Mouse (Mus musculus) liver, adult 2 months (tissue): ENCODE data around the gene Fgf11. TPM values are rescaled to one million over a fixed set of nuclear protein-coding genes. Genes with fewer than 3 reads are reported as not detected.

Source experiments
- DNase-seq: peaks from one replicate; pipeline ENCODE4 v3.0.0-alpha.2; 2011; ENCODE audit warnings: low read depth, low spot score; ENCODE audit errors: extremely low read depth
- H3K27ac ChIP-seq: fragments of 200-500 bp; replicated peaks from 2 replicates; pipeline ENCODE4 v1.5.1; 2012; ENCODE audit warnings: low read depth, mild to moderate bottlenecking, control low read depth, inconsistent platforms, low read length; ENCODE audit not compliant: insufficient read depth
- H3K27me3 ChIP-seq: fragments of 200-500 bp; 2 replicates; pipeline ENCODE4 v1.6.1; 2012; ENCODE audit warnings: mild to moderate bottlenecking, moderate library complexity, low read length, inconsistent platforms; ENCODE audit not compliant: control insufficient read depth, insufficient read depth
- H3K36me3 ChIP-seq: fragments of 200-500 bp; 2 replicates; pipeline ENCODE4 v1.6.1; 2012; ENCODE audit warnings: low read length, inconsistent platforms; ENCODE audit not compliant: control insufficient read depth, insufficient read depth
- H3K4me1 ChIP-seq: fragments of 200-500 bp; 2 replicates; pipeline ENCODE4 v1.6.1; 2011; ENCODE audit warnings: low read length; ENCODE audit not compliant: control insufficient read depth, insufficient read depth
- H3K4me3 ChIP-seq: fragments of 200-500 bp; 2 replicates; pipeline ENCODE4 v1.5.1; 2011; ENCODE audit warnings: low read depth, mild to moderate bottlenecking, control low read depth, low read length, moderate library complexity; ENCODE audit not compliant: insufficient read depth
- H3K79me2 ChIP-seq: fragments of 200-500 bp; 2 replicates; pipeline ENCODE4 v1.6.1; 2012; ENCODE audit warnings: inconsistent platforms, mild to moderate bottlenecking, low read length, moderate library complexity; ENCODE audit not compliant: control insufficient read depth, insufficient read depth
- H3K9ac ChIP-seq: fragments of 200-500 bp; 2 replicates; pipeline ENCODE4 v1.6.1; 2012; ENCODE audit warnings: low read depth, mild to moderate bottlenecking, control low read depth, inconsistent platforms, low read length
- CTCF ChIP-seq: fragments of 200-500 bp; IDR thresholded peaks from 2 replicates; pipeline ENCODE4 v1.5.1; 2011; ENCODE audit warnings: low read depth, low read length, control low read depth
- POLR2A ChIP-seq: fragments of 200-500 bp; IDR thresholded peaks from 2 replicates; pipeline ENCODE4 v1.6.1; 2011; ENCODE audit warnings: low read length, control low read depth; ENCODE audit not compliant: insufficient read depth; ENCODE audit errors: extremely low read depth
- WGBS: fragments of 180-500 bp; shearing (Covaris S2); methylation state at CpG from one replicate; pipeline ENCODE4 v1.1.7; 2018; 5-methylcytosine and 5-hydroxymethylcytosine counted together
- polyA plus RNA-seq: library from polyadenylated mRNA; depleted of rRNA; stranded (reverse); fragments of >200 nt; gene quantifications from 2 replicates; pipeline ENCODE4 v1.2.3, GENCODE M21; 2012
- total RNA-seq: library from RNA; depleted of rRNA; stranded (reverse); fragments of >200 nt; gene quantifications from 2 replicates; pipeline ENCODE4 v1.2.3, GENCODE M21; 2014

The Fgf11 gene
- total and polyA plus RNA-seq, 2 experiments: 0.18 to 0.33 TPM

DNA sequence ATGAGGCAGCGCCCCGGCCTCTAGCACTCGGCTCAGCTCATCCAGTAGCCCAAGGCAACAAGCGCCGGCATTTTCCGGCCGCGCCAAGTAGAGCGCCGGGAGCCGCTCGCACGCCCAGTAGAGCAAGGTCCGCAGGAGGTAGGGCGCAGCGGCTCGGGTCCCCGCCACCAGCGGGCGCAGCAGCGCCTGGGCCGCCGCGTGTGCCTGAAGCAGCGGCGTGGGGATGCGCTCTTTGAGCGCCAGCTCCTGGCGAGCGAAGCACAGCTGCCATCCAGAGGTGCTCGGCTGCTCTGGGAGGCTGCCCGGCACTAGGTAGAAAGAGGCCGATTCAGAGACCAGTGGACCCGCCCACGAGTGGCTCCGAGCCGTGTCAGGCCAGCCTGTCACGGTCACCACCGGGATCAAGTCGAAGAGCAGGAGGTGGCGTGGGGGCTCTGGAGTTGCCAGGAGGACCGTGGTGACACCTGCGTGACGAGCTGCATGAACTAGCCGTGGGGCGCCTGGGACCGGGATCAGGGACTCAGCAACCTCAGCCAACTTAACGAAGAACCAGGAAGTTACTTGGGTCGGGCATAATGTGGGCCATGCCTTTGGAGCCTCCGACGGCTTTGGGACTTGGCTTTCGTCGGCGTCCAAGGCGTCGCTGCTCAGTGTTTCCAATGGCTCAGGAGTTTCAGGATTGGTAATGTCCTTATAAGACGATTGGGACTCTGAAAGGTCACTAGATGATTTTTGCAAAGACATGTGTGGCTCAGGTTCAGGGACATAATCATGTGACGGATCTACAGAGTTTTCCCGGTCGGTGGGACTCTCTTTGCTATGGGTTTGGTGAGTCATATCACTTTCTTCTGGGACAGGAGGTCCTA, 2.4 kb upstream of the Fgf11 start:
- DNase-seq: peak; percentile 80

DNA sequence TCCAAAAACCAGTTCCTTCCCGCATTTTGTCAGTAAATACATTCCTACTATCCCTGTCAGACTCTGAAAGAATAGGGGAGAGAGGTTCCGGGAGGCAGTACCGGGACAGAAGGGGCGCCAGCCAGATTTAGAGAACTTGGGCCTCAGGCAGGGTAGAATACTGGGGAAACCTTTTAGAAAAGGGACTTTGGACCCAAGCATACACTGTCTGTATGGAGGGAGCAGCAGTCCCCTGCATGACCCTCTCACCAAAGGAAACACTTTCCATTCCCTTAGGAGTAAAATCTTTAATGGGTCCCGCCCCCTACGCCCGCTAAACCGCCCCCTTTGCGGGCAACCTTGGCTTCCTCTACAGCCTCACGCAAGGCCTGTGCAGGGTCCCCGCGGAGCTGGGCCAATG, 1.7 kb upstream of the Fgf11 start:
- TF ChIP-seq POLR2A (no peak), CTCF (no peak)
- peak; percentile 61 for DNase-seq
- no peaks in the 10 kb centered on the region for H3K36me3 ChIP-seq
- H3K4me1 ChIP-seq: peaks cover 4% of the 10 kb centered on the region
- peaks cover 9% of the 10 kb centered on the region for H3K27me3 ChIP-seq
- peak overlapping the region; percentile 59 for H3K4me3 ChIP-seq
- peak overlapping the region; percentile 81 for H3K27ac ChIP-seq
- no peaks in the 10 kb centered on the region for H3K79me2 ChIP-seq
- WGBS: 2% methylated on average over 12 of the region's 12 CpGs
- peak overlapping the region; percentile 61 for H3K9ac ChIP-seq

More for the DNA sequence above, 2.4 kb upstream of the Fgf11 start:
- WGBS: 3% methylated on average over 60 of the region's 60 CpGs
- H3K9ac ChIP-seq: peak overlapping the region; percentile 67
- TF ChIP-seq POLR2A (no peak), CTCF (peak; percentile 77)
- H3K36me3 ChIP-seq: no peaks in the 10 kb centered on the region
- peaks cover 4% of the 10 kb centered on the region for H3K4me1 ChIP-seq
- peak overlapping the region; percentile 81 for H3K27ac ChIP-seq
- H3K79me2 ChIP-seq: no peaks in the 10 kb centered on the region
- peaks cover 9% of the 10 kb centered on the region for H3K27me3 ChIP-seq
- H3K4me3 ChIP-seq: peak overlapping the region; percentile 59

DNA sequence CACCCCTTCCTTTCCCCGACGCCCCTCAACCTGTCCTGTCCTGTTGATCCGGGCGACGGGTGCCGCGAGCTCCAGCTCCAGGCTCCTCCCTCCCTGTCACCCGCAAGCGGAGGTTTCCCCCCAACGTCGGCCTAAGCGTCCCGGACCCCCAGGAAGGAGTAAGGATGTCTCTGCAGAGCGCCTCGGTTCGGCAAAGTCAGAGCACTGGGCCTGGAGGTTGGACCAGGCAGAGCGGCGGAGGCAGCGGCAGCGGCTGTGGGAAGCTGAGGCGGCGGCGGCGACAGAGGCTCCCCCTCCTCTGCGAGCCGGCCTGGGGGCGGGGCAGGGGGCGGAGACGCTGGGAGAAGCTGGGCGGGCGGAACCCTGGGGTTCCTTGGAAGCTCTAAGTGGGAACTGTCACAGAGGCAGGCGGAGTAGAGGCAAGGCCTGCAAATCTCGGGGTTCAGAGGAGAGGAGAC, 1.0 kb upstream of the Fgf11 start:
- WGBS: under 1% methylated on average over 33 of the region's 33 CpGs
- Histone ChIP-seq H3K27me3 (peaks cover 9% of the 10 kb centered on the region), H3K4me3 (peak overlapping the region; percentile 59), H3K79me2 (no peaks in the 10 kb centered on the region), H3K36me3 (no peaks in the 10 kb centered on the region), H3K4me1 (peaks cover 4% of the 10 kb centered on the region), H3K9ac (peak overlapping the region; percentile 61), H3K27ac (0 out of 2 replicates have a peak overlapping the region, but pooled peaks have one; percentile 81)
- DNase-seq: peak; percentile 62
- TF ChIP-seq POLR2A: 0 out of 2 replicates have a peak, but pooled peaks have one; percentile 33
- no peak for TF ChIP-seq CTCF

DNA sequence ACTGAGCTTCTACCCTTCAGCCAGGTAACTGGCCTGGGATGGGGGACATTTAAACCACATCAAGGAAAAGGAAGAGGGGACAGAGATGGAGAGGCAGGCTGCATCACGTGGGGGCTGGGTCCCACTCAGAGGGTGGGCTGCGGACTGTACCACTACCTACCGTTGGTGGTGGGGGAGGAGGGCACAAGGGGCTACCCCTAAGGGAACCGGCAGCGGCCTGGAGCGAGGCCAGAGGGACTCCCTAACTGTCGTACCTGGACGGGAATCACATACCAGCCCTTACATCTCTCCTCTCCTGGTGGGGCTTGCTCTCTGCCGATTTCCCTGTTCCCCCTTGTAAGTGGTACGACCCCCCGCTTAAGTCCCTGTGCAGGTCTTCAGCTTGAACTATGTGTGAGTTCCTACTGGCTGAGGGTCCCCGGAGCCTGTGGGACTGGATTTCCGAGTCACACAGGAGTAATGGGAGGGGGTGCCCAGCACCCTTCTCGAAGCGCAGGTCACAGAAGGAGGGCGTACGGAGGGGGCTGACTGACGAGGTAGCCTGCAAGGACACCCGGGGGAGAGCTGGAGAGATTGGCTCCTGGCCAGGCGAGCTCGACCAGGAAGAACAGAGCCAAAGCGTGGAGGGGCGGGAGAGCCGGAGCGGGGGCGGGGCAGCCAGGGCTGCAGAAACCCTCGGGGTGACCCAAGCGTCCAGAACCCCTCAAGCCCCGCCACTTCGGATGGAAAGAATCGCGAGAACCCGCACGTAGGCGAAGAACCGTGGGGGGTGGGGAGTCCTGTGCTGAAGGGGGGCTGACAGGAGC, 1.1 kb downstream of the Fgf11 start:
- TF ChIP-seq POLR2A (no peak), CTCF (no peak)
- no peak for DNase-seq
- Histone ChIP-seq H3K36me3 (no peaks in the 10 kb centered on the region), H3K27ac (no peak overlapping the region), H3K4me3 (no peak overlapping the region; the same call in 1 of the 2 replicates), H3K79me2 (no peaks in the 10 kb centered on the region), H3K9ac (no peak overlapping the region), H3K27me3 (peaks cover 9% of the 10 kb centered on the region), H3K4me1 (peaks cover 4% of the 10 kb centered on the region)
- WGBS: 4% methylated on average over 36 of the region's 36 CpGs

DNA sequence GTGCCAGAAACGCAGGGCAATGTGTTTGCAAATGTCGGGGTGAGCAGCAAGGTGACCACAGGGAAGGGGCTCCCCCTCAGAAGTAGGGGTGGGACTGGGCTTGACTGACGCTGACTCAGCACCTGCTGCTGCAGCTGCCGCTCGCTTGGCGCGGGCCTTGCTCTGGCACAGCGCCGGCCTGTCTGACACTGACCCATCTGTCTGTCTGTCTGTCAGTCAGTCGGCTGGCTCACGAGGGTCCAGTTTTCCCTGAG, 1.6 kb downstream of the Fgf11 start:
- Histone ChIP-seq H3K27me3 (peaks cover 9% of the 10 kb centered on the region), H3K27ac (no peak overlapping the region), H3K4me1 (peaks cover 4% of the 10 kb centered on the region), H3K36me3 (no peaks in the 10 kb centered on the region), H3K4me3 (no peak overlapping the region), H3K79me2 (no peaks in the 10 kb centered on the region), H3K9ac (no peak overlapping the region)
- TF ChIP-seq CTCF: no peak
- no peak for TF ChIP-seq POLR2A
- DNase-seq: no peak
- whole genome bisulfite sequencing: 14% methylated on average over 11 of the region's 11 CpGs
